Mouse (Mus musculus) heart, embryonic 15.5 days (tissue): Measurements from ENCODE around the gene Fbxl15. TPM values are rescaled to one million over a fixed set of nuclear protein-coding genes. Genes with fewer than 3 reads are reported as not detected.
A peak's percentile ranks its signal among the peaks of the same experiment; 100 is the strongest.

Source experiments
- ATAC-seq: fragments of 200-750 bp; cut with Nextera tagmentation; replicated peaks from 2 replicates; pipeline ENCODE4 v1.8.0; 2017; ENCODE audit warnings: low read depth, moderate TSS enrichment; ENCODE audit not compliant: insufficient number of reproducible peaks, insufficient read depth, low FRiP score
- H3K27ac ChIP-seq: fragments of 300-500 bp; sonication (generic); 2 replicates; pipeline ENCODE4 v1.5.1; 2015; ENCODE audit warnings: mild to moderate bottlenecking, inconsistent platforms
- H3K27me3 ChIP-seq: fragments of 300-500 bp; sonication (generic); 2 replicates; pipeline ENCODE4 v1.6.1; 2015; ENCODE audit warnings: inconsistent platforms
- H3K36me3 ChIP-seq: fragments of 300-500 bp; sonication (generic); 2 replicates; pipeline ENCODE4 v1.6.1; 2015; ENCODE audit warnings: mild to moderate bottlenecking, inconsistent platforms
- H3K4me1 ChIP-seq: fragments of 300-500 bp; sonication (generic); replicated peaks from 2 replicates; pipeline ENCODE4 v1.6.1; 2015; ENCODE audit warnings: inconsistent platforms
- H3K4me2 ChIP-seq: fragments of 300-500 bp; sonication (generic); 2 replicates; pipeline ENCODE4 v1.6.1; 2015; ENCODE audit warnings: inconsistent platforms, mild to moderate bottlenecking, moderate library complexity
- H3K4me3 ChIP-seq: fragments of 300-500 bp; sonication (generic); 2 replicates; pipeline ENCODE4 v1.5.1; 2015; ENCODE audit warnings: mild to moderate bottlenecking, inconsistent platforms
- H3K9ac ChIP-seq: fragments of 300-500 bp; sonication (generic); 2 replicates; pipeline ENCODE4 v1.6.1; 2015; ENCODE audit warnings: mild to moderate bottlenecking, inconsistent platforms
- H3K9me3 ChIP-seq: fragments of 300-500 bp; sonication (generic); replicated peaks from 2 replicates; pipeline ENCODE4 v1.6.1; 2016; ENCODE audit warnings: inconsistent platforms
- WGBS: fragments of 180-500 bp; shearing (Covaris S2); methylation state at CpG from one replicate; pipeline ENCODE4 v1.1.7; 2015; ENCODE audit warnings: mixed read lengths; 5-methylcytosine and 5-hydroxymethylcytosine counted together
- polyA plus RNA-seq: library from polyadenylated mRNA; unstranded; fragments of >200 nt; fragmentation: Nextera tagmentation; extraction: Ambion mirVana; gene quantifications from 2 replicates; pipeline ENCODE4 v1.2.1, GENCODE M21; 2015

The Fbxl15 gene
- polyA plus RNA-seq, 1 experiment from 2014 or later: 10.5 TPM

- 1% methylated on average over 39 of the region's 48 CpGs for WGBS
- Histone ChIP-seq H3K9me3 (no peaks in the 10 kb centered on the region), H3K4me2 (peak overlapping the region; percentile 84), H3K27ac (no peak overlapping the region), H3K9ac (peak overlapping the region; percentile 39), H3K4me3 (peak overlapping the region; percentile 53), H3K27me3 (peaks cover 93% of the 10 kb centered on the region), H3K36me3 (peaks cover under 1% of the 10 kb centered on the region; the same call in 1 of the 2 replicates), H3K4me1 (peaks cover 45% of the 10 kb centered on the region)
- ATAC-seq: peak; percentile 11; the same call in 1 of the 2 replicates
Measured at GRCm38 (mm10) chr19:46317546-46317885, 10.5 kb upstream of the Fbxl15 start.

- peak; percentile 36 for ATAC-seq
- 2% methylated on average over 33 of the region's 42 CpGs for WGBS
- H3K36me3 ChIP-seq: no peaks in the 10 kb centered on the region
- H3K4me1 ChIP-seq: peaks cover 45% of the 10 kb centered on the region
- no peak overlapping the region for H3K27ac ChIP-seq
- H3K9me3 ChIP-seq: no peaks in the 10 kb centered on the region
- H3K9ac ChIP-seq: peak overlapping the region; percentile 39
- peak overlapping the region; percentile 53 for H3K4me3 ChIP-seq
- H3K27me3 ChIP-seq: peaks cover 95% of the 10 kb centered on the region
- peak overlapping the region; percentile 84 for H3K4me2 ChIP-seq
Measured at GRCm38 (mm10) chr19:46318031-46318471, 9.9 kb upstream of the Fbxl15 start.

GRCm38 (mm10) chr19:46318586-46319378 is 9.2 kb upstream of the Fbxl15 start:
- H3K4me3 ChIP-seq: peak overlapping the region; percentile 53
- peaks cover 95% of the 10 kb centered on the region for H3K27me3 ChIP-seq
- H3K9me3 ChIP-seq: no peaks in the 10 kb centered on the region
- H3K9ac ChIP-seq: no peak overlapping the region
- no peak for ATAC-seq
- H3K27ac ChIP-seq: no peak overlapping the region
- 10% methylated on average over 16 of the region's 16 CpGs for WGBS
- H3K4me1 ChIP-seq: peaks cover 45% of the 10 kb centered on the region
- peak overlapping the region; percentile 36 for H3K4me2 ChIP-seq
- no peaks in the 10 kb centered on the region for H3K36me3 ChIP-seq

GRCm38 (mm10) chr19:46320076-46320785 is 7.8 kb upstream of the Fbxl15 start:
- no peak overlapping the region for H3K27ac ChIP-seq
- no peak overlapping the region for H3K4me3 ChIP-seq
- no peaks in the 10 kb centered on the region for H3K9me3 ChIP-seq
- H3K4me2 ChIP-seq: no peak overlapping the region
- H3K36me3 ChIP-seq: no peaks in the 10 kb centered on the region
- ATAC-seq: no peak
- WGBS: 69% methylated on average over 8 of the region's 8 CpGs
- H3K4me1 ChIP-seq: peaks cover 38% of the 10 kb centered on the region
- peaks cover 96% of the 10 kb centered on the region for H3K27me3 ChIP-seq
- no peak overlapping the region for H3K9ac ChIP-seq

- H3K4me3 ChIP-seq: no peak overlapping the region
- no peak overlapping the region for H3K9ac ChIP-seq
- no peak overlapping the region for H3K27ac ChIP-seq
- no peak for ATAC-seq
- H3K36me3 ChIP-seq: no peaks in the 10 kb centered on the region
- 28% methylated on average over 6 of the region's 6 CpGs for WGBS
- H3K27me3 ChIP-seq: peaks cover 100% of the 10 kb centered on the region
- H3K4me1 ChIP-seq: peaks cover 32% of the 10 kb centered on the region
- no peaks in the 10 kb centered on the region for H3K9me3 ChIP-seq
- H3K4me2 ChIP-seq: no peak overlapping the region
Measured at GRCm38 (mm10) chr19:46321101-46321943, 6.7 kb upstream of the Fbxl15 start.

- H3K4me3 ChIP-seq: no peak overlapping the region
- 43% methylated on average over 11 of the region's 11 CpGs for WGBS
- H3K4me2 ChIP-seq: no peak overlapping the region
- no peak overlapping the region for H3K9ac ChIP-seq
- peaks cover 32% of the 10 kb centered on the region for H3K4me1 ChIP-seq
- H3K36me3 ChIP-seq: no peaks in the 10 kb centered on the region
- peaks cover 100% of the 10 kb centered on the region for H3K27me3 ChIP-seq
- ATAC-seq: no peak
- H3K9me3 ChIP-seq: no peaks in the 10 kb centered on the region
- no peak overlapping the region for H3K27ac ChIP-seq
Measured at GRCm38 (mm10) chr19:46322144-46322995, 5.6 kb upstream of the Fbxl15 start.

- H3K4me2 ChIP-seq: no peak overlapping the region
- 68% methylated on average over 13 of the region's 13 CpGs for WGBS
- H3K27ac ChIP-seq: no peak overlapping the region
- H3K27me3 ChIP-seq: peaks cover 94% of the 10 kb centered on the region
- no peak overlapping the region for H3K9ac ChIP-seq
- H3K4me3 ChIP-seq: no peak overlapping the region
- peaks cover 32% of the 10 kb centered on the region for H3K4me1 ChIP-seq
- no peaks in the 10 kb centered on the region for H3K9me3 ChIP-seq
- no peaks in the 10 kb centered on the region for H3K36me3 ChIP-seq
- no peak for ATAC-seq
Measured at GRCm38 (mm10) chr19:46322996-46323572, 4.9 kb upstream of the Fbxl15 start.

- no peaks in the 10 kb centered on the region for H3K36me3 ChIP-seq
- H3K27ac ChIP-seq: no peak overlapping the region
- no peak for ATAC-seq
- no peak overlapping the region for H3K9ac ChIP-seq
- peaks cover 87% of the 10 kb centered on the region for H3K27me3 ChIP-seq
- peaks cover 27% of the 10 kb centered on the region for H3K4me1 ChIP-seq
- no peaks in the 10 kb centered on the region for H3K9me3 ChIP-seq
- H3K4me3 ChIP-seq: no peak overlapping the region
- H3K4me2 ChIP-seq: no peak overlapping the region
- WGBS: 64% methylated on average over 5 of the region's 5 CpGs
Measured at GRCm38 (mm10) chr19:46323716-46324115, 4.3 kb upstream of the Fbxl15 start.

GRCm38 (mm10) chr19:46324366-46324765 is 3.6 kb upstream of the Fbxl15 start:
- H3K4me1 ChIP-seq: peaks cover 27% of the 10 kb centered on the region
- no peak overlapping the region for H3K27ac ChIP-seq
- no peak overlapping the region for H3K4me2 ChIP-seq
- 56% methylated on average over 11 of the region's 11 CpGs for WGBS
- H3K9ac ChIP-seq: no peak overlapping the region
- H3K27me3 ChIP-seq: peaks cover 81% of the 10 kb centered on the region
- no peak overlapping the region for H3K4me3 ChIP-seq
- H3K36me3 ChIP-seq: no peaks in the 10 kb centered on the region
- no peaks in the 10 kb centered on the region for H3K9me3 ChIP-seq
- ATAC-seq: no peak

- peaks cover 75% of the 10 kb centered on the region for H3K27me3 ChIP-seq
- no peaks in the 10 kb centered on the region for H3K9me3 ChIP-seq
- no peak for ATAC-seq
- H3K27ac ChIP-seq: no peak overlapping the region
- 43% methylated on average over 5 of the region's 5 CpGs for WGBS
- H3K9ac ChIP-seq: no peak overlapping the region
- no peaks in the 10 kb centered on the region for H3K36me3 ChIP-seq
- peaks cover 32% of the 10 kb centered on the region for H3K4me1 ChIP-seq
- H3K4me3 ChIP-seq: no peak overlapping the region
- H3K4me2 ChIP-seq: no peak overlapping the region
Measured at GRCm38 (mm10) chr19:46324918-46325317, 3.1 kb upstream of the Fbxl15 start.
